Mouse (Mus musculus) testis, postnatal 10 days (tissue): Measurements from ENCODE around the gene Hibadh.

Experiments
- DNase-seq: peaks from one replicate; pipeline ENCODE4 v3.0.0; 2021; ENCODE audit warnings: low spot score

Gene Hibadh

GRCm38 (mm10) chr6:52638471-52639185, 1.6 kb downstream of the Hibadh start:
- no peak for DNase-seq

- DNase-seq = no peak
These were observed 2.9 kb downstream of the Hibadh start for GRCm38 (mm10) chr6:52637337-52637736.

- DNase-seq = no peak
These were observed 4.8 kb downstream of the Hibadh start for GRCm38 (mm10) chr6:52635395-52635794.

- no peak for DNase-seq
These were observed 9.6 kb downstream of the Hibadh start for GRCm38 (mm10) chr6:52630625-52631024.

GRCm38 (mm10) chr6:52629180-52629579, 11.0 kb downstream of the Hibadh start:
- DNase-seq = no peak

- DNase-seq = no peak
These were observed 13.5 kb downstream of the Hibadh start for GRCm38 (mm10) chr6:52626735-52627134.

- no peak for DNase-seq
These were observed 16.4 kb downstream of the Hibadh start for GRCm38 (mm10) chr6:52623741-52624140.

GRCm38 (mm10) chr6:52621731-52622480, 18.3 kb downstream of the Hibadh start:
- no peak for DNase-seq

- no peak for DNase-seq
These were observed 20.1 kb downstream of the Hibadh start for GRCm38 (mm10) chr6:52620090-52620489.

- DNase-seq = no peak
These were observed 30.4 kb downstream of the Hibadh start for GRCm38 (mm10) chr6:52609626-52610352.

- no peak for DNase-seq
These were observed 32.1 kb downstream of the Hibadh start for GRCm38 (mm10) chr6:52608121-52608520.

GRCm38 (mm10) chr6:52606746-52607347, 33.3 kb downstream of the Hibadh start:
- no peak for DNase-seq

GRCm38 (mm10) chr6:52601706-52602642, 38.2 kb downstream of the Hibadh start:
- no peak for DNase-seq

- peak; percentile 57 for DNase-seq
These were observed 39.1 kb downstream of the Hibadh start for GRCm38 (mm10) chr6:52601117-52601516.

- no peak for DNase-seq
These were observed 45.4 kb downstream of the Hibadh start for GRCm38 (mm10) chr6:52594752-52595151.

- no peak for DNase-seq
These were observed 53.6 kb downstream of the Hibadh start for GRCm38 (mm10) chr6:52586564-52586963.

- no peak for DNase-seq
These were observed 55.8 kb downstream of the Hibadh start for GRCm38 (mm10) chr6:52584383-52584782.

- DNase-seq = no peak
These were observed 59.1 kb downstream of the Hibadh start for GRCm38 (mm10) chr6:52581081-52581480.

- DNase-seq = no peak
These were observed 61.9 kb downstream of the Hibadh start for GRCm38 (mm10) chr6:52578322-52578721.

- no peak for DNase-seq
These were observed 62.9 kb downstream of the Hibadh start for GRCm38 (mm10) chr6:52577270-52577669.

- no peak for DNase-seq
These were observed 71.5 kb downstream of the Hibadh start for GRCm38 (mm10) chr6:52568706-52569105.
